Mouse (Mus musculus) kidney, embryonic 14.5 days (tissue): ENCODE measurements around the gene Anapc13. TPM values are rescaled to one million over a fixed set of nuclear protein-coding genes. Genes with fewer than 3 reads are reported as not detected.

ENCODE experiments used
- ATAC-seq: fragments of 200-750 bp; cut with Nextera tagmentation; 2 replicates; pipeline ENCODE4 v1.8.0; 2017; ENCODE audit warnings: moderate number of reproducible peaks, mild to moderate bottlenecking, moderate TSS enrichment, moderate library complexity; ENCODE audit not compliant: low FRiP score, low TSS enrichment
- H3K27ac ChIP-seq: fragments of 300-500 bp; sonication (generic); 2 replicates; pipeline ENCODE4 v1.5.1; 2014; ENCODE audit warnings: low read depth, mild to moderate bottlenecking, low read length, moderate library complexity, mixed read lengths
- H3K27me3 ChIP-seq: fragments of 300-500 bp; sonication (generic); 2 replicates; pipeline ENCODE4 v1.6.1; 2014; ENCODE audit warnings: mild to moderate bottlenecking, low read length; ENCODE audit not compliant: control insufficient read depth, insufficient read depth
- H3K36me3 ChIP-seq: fragments of 300-500 bp; sonication (generic); 2 replicates; pipeline ENCODE4 v1.6.1; 2014; ENCODE audit warnings: low read length, mixed read lengths; ENCODE audit not compliant: control insufficient read depth, insufficient read depth
- H3K4me1 ChIP-seq: fragments of 300-500 bp; sonication (generic); 2 replicates; pipeline ENCODE4 v1.6.1; 2014; ENCODE audit warnings: low read length, mixed read lengths; ENCODE audit not compliant: control insufficient read depth, insufficient read depth
- H3K4me2 ChIP-seq: fragments of 300-500 bp; sonication (generic); replicated peaks from 2 replicates; pipeline ENCODE4 v1.6.1; 2014; ENCODE audit warnings: low read depth, mild to moderate bottlenecking, low read length
- H3K4me3 ChIP-seq: fragments of 300-500 bp; sonication (generic); 2 replicates; pipeline ENCODE4 v1.5.1; 2014; ENCODE audit warnings: mild to moderate bottlenecking, low read length
- H3K9ac ChIP-seq: fragments of 300-500 bp; sonication (generic); 2 replicates; pipeline ENCODE4 v1.6.1; 2014; ENCODE audit warnings: low read depth, mild to moderate bottlenecking, low read length, moderate library complexity
- H3K9me3 ChIP-seq: fragments of 300-500 bp; sonication (generic); 2 replicates; pipeline ENCODE4 v1.6.1; 2016; ENCODE audit warnings: low read length; ENCODE audit not compliant: control insufficient read depth
- WGBS: fragments of 180-500 bp; shearing (Covaris S2); extraction: QIAGEN DNeasy Blood & Tissue Kit; methylation state at CpG from one replicate; pipeline ENCODE4 v1.1.7; 2014; 5-methylcytosine and 5-hydroxymethylcytosine counted together
- polyA plus RNA-seq: library from polyadenylated mRNA; unstranded; fragments of >200 nt; fragmentation: Nextera tagmentation; extraction: Ambion mirVana; gene quantifications from 2 replicates; pipeline ENCODE4 v1.2.1, GENCODE M21; 2014

Anapc13 gene
- polyA plus RNA-seq, 1 experiment from 2014 or later = 197 TPM

GRCm38 (mm10) chr9:102605162-102605561, 20.9 kb upstream of the Anapc13 start:
- no peaks in the 10 kb centered on the region for H3K4me1 ChIP-seq
- no peak overlapping the region for H3K4me2 ChIP-seq
- H3K27ac ChIP-seq = no peak overlapping the region
- H3K27me3 ChIP-seq = no peaks in the 10 kb centered on the region
- peaks cover 16% of the 10 kb centered on the region; the same call in 1 of the 2 replicates for H3K36me3 ChIP-seq
- 90% methylated on average over 6 of the region's 6 CpGs for whole genome bisulfite sequencing
- no peak overlapping the region for H3K4me3 ChIP-seq
- ATAC-seq = no peak
- H3K9ac ChIP-seq = no peak overlapping the region
- H3K9me3 ChIP-seq = no peaks in the 10 kb centered on the region

GRCm38 (mm10) chr9:102607471-102607870, 18.6 kb upstream of the Anapc13 start:
- Histone ChIP-seq H3K9me3 (no peaks in the 10 kb centered on the region), H3K9ac (no peak overlapping the region), H3K4me3 (no peak overlapping the region), H3K4me2 (no peak overlapping the region), H3K27ac (no peak overlapping the region), H3K27me3 (no peaks in the 10 kb centered on the region), H3K36me3 (peaks cover 19% of the 10 kb centered on the region; the same call in 1 of the 2 replicates), H3K4me1 (no peaks in the 10 kb centered on the region)
- WGBS = 76% methylated on average over 5 of the region's 5 CpGs
- no peak for ATAC-seq

GRCm38 (mm10) chr9:102609221-102609620, 16.9 kb upstream of the Anapc13 start:
- H3K27ac ChIP-seq = no peak overlapping the region
- WGBS = 93% methylated on average over 3 of the region's 3 CpGs
- no peak for ATAC-seq

GRCm38 (mm10) chr9:102615071-102615470, 11.0 kb upstream of the Anapc13 start:
- Histone ChIP-seq H3K4me1 (no peaks in the 10 kb centered on the region), H3K36me3 (peaks cover 43% of the 10 kb centered on the region), H3K27ac (no peak overlapping the region), H3K9ac (no peak overlapping the region), H3K4me3 (no peak overlapping the region), H3K9me3 (no peaks in the 10 kb centered on the region), H3K4me2 (no peak overlapping the region), H3K27me3 (no peaks in the 10 kb centered on the region)
- WGBS = 88% methylated on average over 3 of the region's 3 CpGs
- ATAC-seq = no peak

More at GRCm38 (mm10) chr9:102609221-102609620, 16.9 kb upstream of the Anapc13 start:
- Histone ChIP-seq H3K9ac (no peak overlapping the region), H3K4me2 (no peak overlapping the region), H3K9me3 (no peaks in the 10 kb centered on the region), H3K4me3 (no peak overlapping the region), H3K4me1 (no peaks in the 10 kb centered on the region), H3K36me3 (peaks cover 33% of the 10 kb centered on the region), H3K27me3 (no peaks in the 10 kb centered on the region)

GRCm38 (mm10) chr9:102616267-102616666, 9.8 kb upstream of the Anapc13 start:
- H3K27me3 ChIP-seq = no peaks in the 10 kb centered on the region
- 73% methylated on average over 9 of the region's 9 CpGs for WGBS
- H3K36me3 ChIP-seq = peaks cover 36% of the 10 kb centered on the region
- H3K9me3 ChIP-seq = no peaks in the 10 kb centered on the region
- H3K4me2 ChIP-seq = no peak overlapping the region
- no peak overlapping the region for H3K9ac ChIP-seq
- no peak overlapping the region for H3K4me3 ChIP-seq
- ATAC-seq = no peak
- H3K4me1 ChIP-seq = no peaks in the 10 kb centered on the region
- no peak overlapping the region for H3K27ac ChIP-seq

GRCm38 (mm10) chr9:102621385-102621784, 4.7 kb upstream of the Anapc13 start:
- Histone ChIP-seq H3K4me2 (no peak overlapping the region), H3K9ac (no peak overlapping the region), H3K27me3 (no peaks in the 10 kb centered on the region), H3K36me3 (peaks cover 8% of the 10 kb centered on the region; the same call in 1 of the 2 replicates), H3K4me3 (no peak overlapping the region), H3K4me1 (peaks cover 3% of the 10 kb centered on the region; the same call in 1 of the 2 replicates), H3K27ac (no peak overlapping the region), H3K9me3 (no peaks in the 10 kb centered on the region)
- 36% methylated on average over 5 of the region's 5 CpGs for WGBS
- no peak for ATAC-seq

- no peak overlapping the region for H3K9ac ChIP-seq
- no peaks in the 10 kb centered on the region for H3K27me3 ChIP-seq
- H3K4me2 ChIP-seq = no peak overlapping the region
- ATAC-seq = no peak
- no peaks in the 10 kb centered on the region for H3K9me3 ChIP-seq
- peaks cover 6% of the 10 kb centered on the region; the same call in 1 of the 2 replicates for H3K36me3 ChIP-seq
- H3K4me1 ChIP-seq = peaks cover 8% of the 10 kb centered on the region
- 39% methylated on average over 5 of the region's 5 CpGs for WGBS
- no peak overlapping the region for H3K27ac ChIP-seq
- no peak overlapping the region for H3K4me3 ChIP-seq
Measured at GRCm38 (mm10) chr9:102622192-102622857, 3.8 kb upstream of the Anapc13 start.

- Histone ChIP-seq H3K27ac (no peak overlapping the region), H3K27me3 (no peaks in the 10 kb centered on the region), H3K9me3 (no peaks in the 10 kb centered on the region), H3K4me1 (peaks cover 12% of the 10 kb centered on the region), H3K4me2 (no peak overlapping the region), H3K9ac (no peak overlapping the region), H3K36me3 (peaks cover 6% of the 10 kb centered on the region; the same call in 1 of the 2 replicates), H3K4me3 (no peak overlapping the region)
- 79% methylated on average over 6 of the region's 6 CpGs for WGBS
- no peak for ATAC-seq
Measured at GRCm38 (mm10) chr9:102622876-102623275, 3.2 kb upstream of the Anapc13 start.

GRCm38 (mm10) chr9:102623581-102623980, 2.5 kb upstream of the Anapc13 start:
- H3K9ac ChIP-seq = no peak overlapping the region
- H3K36me3 ChIP-seq = peaks cover 5% of the 10 kb centered on the region; the same call in 1 of the 2 replicates
- no peak overlapping the region for H3K27ac ChIP-seq
- no peak for ATAC-seq
- no peaks in the 10 kb centered on the region for H3K9me3 ChIP-seq
- 94% methylated on average over 7 of the region's 7 CpGs for WGBS
- no peak overlapping the region for H3K4me3 ChIP-seq
- H3K27me3 ChIP-seq = no peaks in the 10 kb centered on the region
- no peak overlapping the region for H3K4me2 ChIP-seq
- peaks cover 12% of the 10 kb centered on the region for H3K4me1 ChIP-seq
